Mouse (Mus musculus): Measurements from ENCODE around the gene D230025D16Rik.

The D230025D16Rik gene

GRCm38 (mm10) chr8:105241016-105241415, 16.1 kb downstream of the D230025D16Rik start:
- no peak for DNase-seq

GRCm38 (mm10) chr8:105251954-105252353, 27.0 kb downstream of the D230025D16Rik start:
- DNase-seq = no peak

GRCm38 (mm10) chr8:105252680-105253537, 28.0 kb downstream of the D230025D16Rik start:
- DNase-seq = no peak

GRCm38 (mm10) chr8:105253766-105254151, 28.8 kb downstream of the D230025D16Rik start:
- no peak for DNase-seq

- peak; percentile 92 to 93 for DNase-seq
Measured at GRCm38 (mm10) chr8:105254152-105254965, 29.4 kb downstream of the D230025D16Rik start.

GRCm38 (mm10) chr8:105254966-105255350, 30.0 kb downstream of the D230025D16Rik start, which contains the start of gene B3gnt9:
TSS of gene B3gnt9 (minus strand) at chr8:105255153.
- peak; percentile 38 to 74 for DNase-seq

GRCm38 (mm10) chr8:105257318-105258114, 32.6 kb downstream of the D230025D16Rik start:
- no peak for DNase-seq

GRCm38 (mm10) chr8:105258911-105259720, 34.2 kb downstream of the D230025D16Rik start:
- peak in 1 of 2 experiments; percentile 44 for DNase-seq

- DNase-seq = peak; percentile 73 to 75
Measured at GRCm38 (mm10) chr8:105259721-105260320, 34.9 kb downstream of the D230025D16Rik start.

GRCm38 (mm10) chr8:105260371-105261099, 35.6 kb downstream of the D230025D16Rik start:
- DNase-seq = no peak

- DNase-seq = no peak
Measured at GRCm38 (mm10) chr8:105261326-105261980, 36.5 kb downstream of the D230025D16Rik start.

- peak in 1 of 2 experiments; percentile 18 for DNase-seq
Measured at GRCm38 (mm10) chr8:105263244-105263912, 38.4 kb downstream of the D230025D16Rik start.

- peak; percentile 82 to 89 for DNase-seq
Measured at GRCm38 (mm10) chr8:105264024-105264982, 39.4 kb downstream of the D230025D16Rik start, which contains the start of the genes Tradd and Fbxl8. TSS of gene Tradd (minus strand) at chr8:105264609. TSS of gene Fbxl8 (plus strand) at chr8:105264648.

GRCm38 (mm10) chr8:105265128-105265527, 40.2 kb downstream of the D230025D16Rik start:
- peak in 1 of 2 experiments; percentile 59 for DNase-seq

GRCm38 (mm10) chr8:105266775-105267174, 41.8 kb downstream of the D230025D16Rik start:
- no peak for DNase-seq

GRCm38 (mm10) chr8:105268342-105269074, 43.6 kb downstream of the D230025D16Rik start:
- DNase-seq = peak in 1 of 2 experiments; percentile 55

GRCm38 (mm10) chr8:105269075-105269458, 44.1 kb downstream of the D230025D16Rik start:
- peak; percentile 43 to 62 for DNase-seq

All from kidney, postnatal 25 days (tissue).